Mouse (Mus musculus): ENCODE measurements around the gene Ggta1.
A peak's percentile ranks its signal among the peaks of the same experiment; 100 is the strongest.

Gene Ggta1

DNA sequence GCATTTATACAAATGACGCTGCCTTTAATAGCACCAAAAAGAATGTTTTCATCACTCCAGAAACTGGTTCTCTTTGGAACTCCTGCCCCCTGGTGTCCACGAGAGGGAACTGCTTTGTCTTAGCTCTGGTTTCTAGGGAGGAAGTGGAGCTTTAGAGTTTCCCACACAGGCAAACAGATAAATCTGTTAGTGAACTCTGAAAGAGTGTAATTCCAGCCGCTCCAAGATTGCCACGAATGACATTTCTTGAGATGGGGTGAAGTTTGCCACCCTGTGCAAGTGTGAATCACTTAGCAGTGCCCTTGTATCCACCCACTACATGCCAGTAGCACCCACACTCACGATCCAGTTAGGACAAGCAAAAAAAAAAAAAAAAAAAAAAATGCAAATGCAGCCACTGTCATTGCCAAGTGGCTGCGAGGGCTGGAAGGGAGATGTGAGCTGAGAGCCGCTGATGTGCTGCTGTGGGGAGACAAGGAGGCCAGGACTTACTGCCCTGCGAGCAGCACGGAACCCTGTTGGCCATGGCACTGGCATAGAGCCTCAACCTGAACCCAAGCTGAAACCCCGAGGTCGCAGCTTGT lies 65.3 kb downstream of the Ggta1 start:
- peak; percentile 76 for DNase-seq

DNA sequence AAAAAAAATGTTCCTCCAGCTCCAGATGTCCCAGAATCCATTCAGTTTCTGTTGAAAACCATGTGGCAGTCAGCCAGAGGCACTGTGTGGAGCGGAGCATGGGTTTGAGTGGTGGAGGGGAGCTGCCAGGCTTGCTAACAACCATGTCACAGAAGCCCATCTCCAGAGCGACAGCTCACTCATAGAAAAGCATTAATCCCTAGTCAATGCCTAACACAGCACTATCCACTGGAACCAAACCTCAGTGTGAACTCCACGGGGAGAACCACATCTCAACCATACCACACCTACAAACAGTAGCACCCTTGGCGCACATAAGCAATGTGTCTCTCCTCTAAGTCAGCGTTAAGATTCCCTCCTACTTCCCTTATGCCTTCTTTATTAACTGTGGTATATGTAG lies 65.9 kb downstream of the Ggta1 start, which contains the start of gene 4930402F06Rik:
Gene 4930402F06Rik (minus strand): TSS at position 80 of the 400 bp plus-strand sequence.
- no peak for DNase-seq

DNA sequence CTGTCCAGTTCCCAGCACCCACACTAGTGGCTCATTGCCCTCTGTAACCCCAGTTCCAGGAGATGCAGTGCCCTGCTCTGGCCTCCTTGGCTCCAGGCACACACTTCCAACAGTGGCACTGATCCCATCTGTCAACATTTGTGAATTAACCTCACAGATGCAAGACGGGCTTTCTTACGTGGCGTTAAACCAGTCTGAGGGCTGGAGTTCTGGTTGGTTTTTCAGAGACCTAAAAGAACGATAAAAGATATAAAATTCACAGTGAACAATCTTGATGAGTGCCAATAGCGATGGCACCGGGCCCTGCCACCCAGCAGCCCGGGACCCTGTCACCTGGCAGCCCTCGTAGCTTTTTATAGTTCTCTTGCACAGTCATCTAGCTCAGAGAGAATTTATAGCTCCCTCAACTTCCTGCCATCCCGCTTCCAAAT lies 77.6 kb downstream of the Ggta1 start:
- no peak for DNase-seq

DNA sequence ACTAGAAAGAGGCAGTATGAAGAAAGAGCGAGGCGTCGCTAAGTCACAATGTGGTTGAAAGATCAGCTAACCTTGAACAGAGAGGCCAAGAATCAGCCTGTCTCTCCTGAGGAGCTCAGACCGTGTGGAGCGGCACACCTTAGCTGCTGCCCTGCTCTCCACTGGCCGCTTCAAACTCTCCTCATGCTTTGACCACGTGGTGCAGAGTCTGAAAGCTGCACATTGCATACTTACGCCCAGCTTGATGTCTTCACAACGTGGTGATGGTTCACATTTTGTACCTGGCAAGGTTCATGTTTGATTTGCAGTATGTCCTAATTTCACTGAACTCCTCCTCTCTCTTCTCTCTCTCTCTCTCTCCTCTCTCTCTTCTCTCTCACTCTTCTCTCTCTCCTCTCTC lies 83.7 kb downstream of the Ggta1 start:
- no peak for DNase-seq

DNA sequence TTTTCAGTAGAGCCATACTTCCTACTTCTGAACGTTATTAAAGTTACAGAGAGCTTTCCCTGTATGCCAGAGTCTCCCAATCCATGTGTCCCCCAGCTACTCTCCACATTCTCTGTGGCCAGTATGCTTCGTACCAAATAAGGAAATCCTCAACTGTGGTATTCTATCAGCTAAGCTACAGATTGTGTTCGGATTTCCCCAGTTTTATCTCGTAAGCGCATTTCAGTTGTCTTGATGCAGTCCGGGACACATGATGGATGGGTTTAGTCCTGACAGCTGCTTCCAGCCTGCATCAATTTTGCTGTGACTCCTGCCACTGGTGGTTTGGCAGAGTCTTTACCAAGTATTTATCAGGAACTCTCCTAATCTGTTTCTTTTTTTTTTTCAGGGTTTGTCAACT lies 85.4 kb downstream of the Ggta1 start:
- no peak for DNase-seq

DNA sequence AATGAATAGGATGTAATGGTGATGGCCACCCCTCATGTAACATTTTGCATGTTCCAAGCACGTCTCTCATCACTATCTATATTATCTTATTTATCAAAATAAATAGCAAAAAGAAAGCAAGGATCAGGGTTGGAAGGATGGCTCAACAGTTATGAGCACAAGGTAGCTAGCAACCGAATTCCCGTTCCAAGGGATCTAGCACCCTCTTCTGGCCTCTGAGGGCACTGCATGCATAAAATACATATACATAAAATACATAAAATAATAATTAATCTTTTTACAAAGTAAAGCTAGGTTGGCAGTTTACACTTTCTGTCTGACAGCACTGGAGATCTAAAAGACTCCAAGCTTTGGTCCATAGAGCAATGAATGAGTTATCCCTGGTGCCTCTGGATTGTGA lies 90.0 kb downstream of the Ggta1 start:
- DNase-seq, result peak; percentile 48

DNA sequence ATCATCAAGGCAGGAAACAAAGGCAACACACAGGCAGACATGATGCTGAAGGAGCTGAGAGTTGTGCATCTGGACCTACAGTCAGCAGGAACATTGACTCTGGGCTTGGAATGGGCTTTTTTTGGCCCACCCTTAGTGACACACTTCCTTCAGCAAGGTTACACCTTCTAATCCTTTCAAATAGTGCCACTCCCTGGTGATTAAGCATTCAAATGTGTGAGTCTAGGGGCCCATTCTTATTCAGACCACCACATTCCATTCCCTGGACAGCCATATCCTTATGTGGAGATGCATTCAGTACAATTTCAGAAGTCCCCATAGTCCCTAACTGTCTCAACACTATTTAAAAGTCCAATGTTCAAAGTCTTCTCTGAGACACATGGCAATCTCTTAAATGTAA lies 92.3 kb downstream of the Ggta1 start:
- no peak for DNase-seq

DNA sequence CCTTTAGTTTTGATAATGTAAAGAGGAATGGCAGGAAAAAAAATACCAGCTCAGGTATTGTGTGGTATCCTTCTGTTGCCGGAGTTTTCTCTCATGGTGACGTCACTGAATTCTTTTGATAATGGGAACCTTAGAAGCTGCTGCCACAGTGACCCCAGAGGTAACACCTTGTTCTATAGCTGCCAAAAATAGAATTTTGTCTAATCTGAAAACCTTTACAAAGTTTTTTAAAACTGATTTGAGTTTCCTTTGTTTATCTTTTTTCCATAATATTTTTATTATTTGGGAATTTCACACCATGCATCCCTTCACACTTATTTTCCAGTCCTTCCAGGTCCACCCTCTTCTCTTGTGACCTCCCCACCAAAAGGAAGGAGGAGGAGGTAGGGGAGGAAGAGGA lies 95.4 kb downstream of the Ggta1 start, which contains the start of gene 4930568D16Rik:
Gene 4930568D16Rik (minus strand): TSS at position 101 of the 400 bp plus-strand sequence.
- no peak for DNase-seq
